Mouse (Mus musculus) pancreas, adult 10 weeks (tissue): ENCODE data around the gene Epm2aip1. TPM values are rescaled to one million over a fixed set of nuclear protein-coding genes. Genes with fewer than 3 reads are reported as not detected.

Experiments
- polyA plus RNA-seq: library from polyadenylated mRNA; stranded (reverse); fragments of 350-450 nt; fragmentation: Illumina TruSeq; extraction: RNeasy Lipid Tissue Mini Kit (QIAGEN cat#74804); gene quantifications from one replicate; pipeline ENCODE4 v1.2.3, GENCODE M21; 2015; ENCODE audit warnings: low read depth, low replicate concordance; ENCODE audit not compliant: insufficient read depth

Epm2aip1 gene
- polyA plus RNA-seq = 8.3 TPM

DNA sequence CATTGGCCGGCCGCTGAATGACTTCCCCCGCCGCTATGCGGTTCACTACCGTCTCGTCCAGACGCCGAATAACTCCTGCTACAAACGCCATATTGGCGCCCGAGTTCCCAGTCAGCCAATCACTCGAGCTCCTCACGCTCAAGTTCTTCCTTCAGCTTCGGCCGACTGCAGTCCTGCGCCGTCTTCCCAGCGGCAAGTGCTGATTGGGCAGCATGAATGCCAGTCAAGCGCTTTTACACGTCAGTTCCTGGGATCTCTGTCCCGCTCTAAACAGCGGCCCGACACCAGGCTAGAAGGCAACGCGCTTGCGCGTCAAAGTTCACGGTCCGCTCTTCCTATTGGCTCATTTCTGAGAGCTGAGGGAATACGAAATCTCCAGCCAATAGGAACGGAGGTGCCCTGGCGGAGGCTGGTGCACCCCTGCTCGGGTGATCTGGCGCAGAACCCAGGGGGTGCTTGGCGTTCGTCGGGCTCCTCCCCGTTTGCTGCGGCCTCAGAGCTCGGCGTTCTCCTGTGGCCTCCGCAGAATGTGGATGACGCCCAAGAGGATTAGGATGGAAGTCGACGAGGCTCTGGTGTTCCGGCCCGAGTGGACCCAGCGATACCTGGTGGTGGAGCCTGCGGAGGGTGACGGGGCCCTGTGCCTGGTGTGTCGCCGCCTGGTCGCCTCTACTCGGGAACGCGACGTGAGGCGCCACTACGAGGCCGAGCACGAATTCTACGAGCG is at the start of gene Epm2aip1, which contains the start of gene Mlh1:
TSS of gene Epm2aip1 (plus strand) at position 496 of the 727 bp plus-strand sequence.
TSS of gene Mlh1 (minus strand) at position 358 of the 727 bp plus-strand sequence.

GRCm38 (mm10) chr9:111311031-111311842 is 39.5 kb downstream of the Epm2aip1 start, which contains the start of gene Trank1:
Gene Trank1, plus strand, starts transcription at chr9:111311739.

Other genes with a start within 250 kb of the Epm2aip1 start
- gene Ccrl2, start 214.4 kb upstream of the Epm2aip1 start, polyA plus RNA-seq = 5.2 TPM
- gene Lrrfip2, start 154.3 kb upstream of the Epm2aip1 start, polyA plus RNA-seq = 12.1 TPM
- 5.3 TPM for gene Mlh1, start 138 bp upstream of the Epm2aip1 start, polyA plus RNA-seq
- gene Trank1, start 39.8 kb downstream of the Epm2aip1 start, polyA plus RNA-seq = 0.07 TPM
- gene Dclk3, start 167.2 kb downstream of the Epm2aip1 start, polyA plus RNA-seq = 0.35 TPM